Mouse (Mus musculus) megakaryocyte, embryonic 14.5 days (primary cell): ENCODE measurements around the gene Lefty2.
"Not testable (repeated sequence)": the region's sequence is repeated elsewhere in the genome, so short reads cannot be mapped to it uniquely, and the experiment has no call there.

ENCODE experiments used
- FLI1 ChIP-seq: IDR thresholded peaks from 2 replicates; pipeline ENCODE4 v1.6.1; 2012; ENCODE audit warnings: low read length, inconsistent platforms, mixed read lengths
- GATA1 ChIP-seq: IDR thresholded peaks from 3 replicates; pipeline ENCODE4 v1.6.1; 2012; ENCODE audit warnings: mixed read lengths, low read length, inconsistent platforms, borderline replicate concordance

DNA sequence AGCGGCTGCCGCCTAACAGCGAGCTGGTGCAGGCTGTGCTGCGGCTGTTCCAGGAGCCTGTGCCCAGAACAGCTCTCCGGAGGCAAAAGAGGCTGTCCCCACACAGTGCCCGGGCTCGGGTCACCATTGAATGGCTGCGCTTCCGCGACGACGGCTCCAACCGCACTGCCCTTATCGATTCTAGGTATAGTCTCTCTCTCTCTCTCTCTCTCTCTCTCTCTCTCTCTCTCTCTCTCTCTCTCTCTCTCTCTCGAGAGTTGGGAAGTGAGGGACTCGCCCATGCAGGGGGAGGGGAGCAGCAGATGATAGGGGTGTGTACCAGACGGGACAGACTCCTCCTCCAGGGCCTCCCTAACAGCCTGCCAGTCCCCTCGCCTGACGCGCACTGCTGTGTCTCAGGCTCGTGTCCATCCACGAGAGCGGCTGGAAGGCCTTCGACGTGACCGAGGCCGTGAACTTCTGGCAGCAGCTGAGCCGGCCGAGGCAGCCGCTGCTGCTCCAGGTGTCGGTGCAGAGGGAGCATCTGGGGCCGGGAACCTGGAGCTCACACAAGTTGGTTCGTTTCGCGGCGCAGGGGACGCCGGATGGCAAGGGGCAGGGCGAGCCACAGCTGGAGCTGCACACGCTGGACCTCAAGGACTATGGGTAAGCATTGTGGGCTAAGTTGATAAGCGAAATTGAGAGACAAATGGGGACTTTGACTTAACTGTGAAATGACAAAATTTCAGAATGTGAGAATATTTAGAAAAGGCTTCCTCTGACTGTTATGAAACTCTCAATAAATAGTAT is 43.9 kb downstream of the Lefty2 start:
- TF ChIP-seq GATA1, FLI1: not testable (repeated sequence)
